Mouse (Mus musculus): ENCODE results near the gene Cdc37l1.

Cdc37l1 gene

DNA sequence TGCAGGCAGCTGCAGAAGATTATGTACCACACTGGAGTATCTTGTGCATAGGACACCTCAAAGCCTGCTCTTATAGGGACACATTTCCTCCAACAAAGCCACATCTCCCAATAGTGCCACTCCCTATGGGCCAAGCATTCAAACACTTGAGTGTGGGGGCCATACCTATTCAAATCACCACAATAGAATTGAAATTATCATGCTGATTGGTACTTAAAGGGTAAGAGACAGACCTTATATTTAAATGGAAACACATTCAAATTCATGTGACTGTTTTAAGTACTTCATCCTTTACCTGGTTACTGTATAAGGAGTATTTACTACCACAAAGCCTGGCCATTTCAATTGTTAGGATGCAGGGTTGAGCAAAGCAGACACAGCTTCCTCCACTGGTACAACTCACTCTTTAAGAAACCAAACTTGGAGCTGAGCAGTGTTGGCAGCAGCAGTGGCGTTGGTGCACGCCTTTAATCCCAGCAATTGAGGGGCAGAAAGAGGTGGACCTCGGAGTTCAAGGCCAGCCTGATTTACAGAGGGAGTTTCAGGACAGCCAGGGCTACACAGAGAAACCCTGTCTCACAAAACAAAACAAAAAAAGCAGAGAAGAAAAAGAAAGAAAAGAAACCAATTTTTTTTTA lies 18.0 kb downstream of the Cdc37l1 start:
- in situ Hi-C loops (cut with MboI, MseI) = no loop called here

DNA sequence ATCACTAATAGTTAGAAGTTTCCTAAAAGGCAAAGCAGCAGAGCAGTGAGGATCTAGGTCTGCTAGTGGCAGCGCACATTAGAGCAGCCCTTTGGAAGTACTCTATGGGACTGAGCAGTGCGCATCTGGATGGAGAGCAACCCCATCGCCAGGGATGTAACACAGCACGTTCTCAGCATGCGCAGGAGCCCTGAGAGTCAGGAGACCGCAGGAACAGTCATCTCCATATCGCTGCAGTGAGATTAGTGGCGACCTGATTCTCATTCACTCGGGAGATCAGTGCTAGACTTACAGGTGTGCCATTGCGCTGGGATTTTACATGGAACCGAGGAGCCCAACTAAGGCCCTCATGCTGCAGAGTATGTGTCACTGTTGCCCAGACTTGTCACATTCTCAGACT lies 18.9 kb downstream of the Cdc37l1 start:
- in situ Hi-C loops (cut with MboI, MseI) = no loop called here

DNA sequence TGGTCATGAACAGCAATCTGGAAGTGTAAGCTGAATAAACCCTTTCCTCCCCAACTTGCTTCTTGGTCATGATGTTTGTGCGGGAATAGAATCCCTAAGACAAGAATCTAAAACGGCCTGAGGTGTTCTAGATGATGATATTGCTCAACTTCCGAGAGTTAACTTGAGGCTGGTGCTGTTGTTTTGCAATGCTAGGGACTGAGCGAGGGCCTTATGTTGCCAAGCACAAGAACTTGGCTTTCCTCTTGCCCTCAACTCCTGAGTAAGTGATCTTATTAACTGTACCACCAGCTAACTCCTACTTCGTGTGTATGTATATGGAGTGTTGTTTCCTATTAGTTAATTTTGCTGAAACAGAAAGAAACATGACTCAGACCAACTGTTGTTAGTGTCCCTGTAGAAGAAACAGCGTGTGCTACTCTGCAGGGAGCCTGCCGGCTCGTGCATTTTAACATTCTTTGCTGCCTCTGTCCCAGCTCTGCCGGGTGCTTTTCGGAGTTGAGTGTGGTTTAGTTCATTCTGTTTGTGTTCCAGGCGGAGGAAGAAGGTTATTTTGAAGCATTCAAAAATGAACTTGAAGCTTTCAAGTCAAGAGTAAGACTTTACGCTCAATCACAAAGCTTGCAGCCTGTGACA lies 21.3 kb downstream of the Cdc37l1 start:
- in situ Hi-C loops (cut with MboI, MseI) = no loop called here

DNA sequence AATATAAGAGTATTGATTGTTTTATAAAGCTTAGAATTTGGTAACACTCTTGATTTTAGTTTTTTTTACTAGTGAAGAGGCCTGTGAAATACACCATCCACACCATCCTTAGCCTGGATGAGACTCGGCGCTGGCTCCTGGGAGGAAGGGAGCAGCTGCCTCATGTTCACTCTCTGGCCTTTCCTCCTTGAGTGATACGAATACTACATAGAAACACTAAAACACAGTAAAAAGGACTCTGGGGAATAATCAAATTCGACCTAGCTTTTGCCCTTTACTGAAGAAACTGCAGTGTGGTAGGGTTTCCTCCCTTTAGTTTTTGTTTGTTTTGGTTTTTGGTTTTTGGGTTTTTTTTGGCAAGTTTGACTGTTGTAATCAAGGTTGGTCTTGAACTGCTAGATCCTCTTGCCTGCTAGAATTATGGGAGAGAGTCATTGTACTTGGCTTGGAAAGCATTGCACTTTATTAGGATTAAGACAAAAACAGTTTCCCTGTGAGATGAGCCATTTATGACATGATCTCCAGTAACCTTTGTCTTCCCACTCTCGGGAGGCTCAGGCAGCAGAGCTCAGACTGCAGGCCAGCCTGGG lies 24.4 kb downstream of the Cdc37l1 start:
- in situ Hi-C loops (cut with MboI, MseI) = no loop called here

DNA sequence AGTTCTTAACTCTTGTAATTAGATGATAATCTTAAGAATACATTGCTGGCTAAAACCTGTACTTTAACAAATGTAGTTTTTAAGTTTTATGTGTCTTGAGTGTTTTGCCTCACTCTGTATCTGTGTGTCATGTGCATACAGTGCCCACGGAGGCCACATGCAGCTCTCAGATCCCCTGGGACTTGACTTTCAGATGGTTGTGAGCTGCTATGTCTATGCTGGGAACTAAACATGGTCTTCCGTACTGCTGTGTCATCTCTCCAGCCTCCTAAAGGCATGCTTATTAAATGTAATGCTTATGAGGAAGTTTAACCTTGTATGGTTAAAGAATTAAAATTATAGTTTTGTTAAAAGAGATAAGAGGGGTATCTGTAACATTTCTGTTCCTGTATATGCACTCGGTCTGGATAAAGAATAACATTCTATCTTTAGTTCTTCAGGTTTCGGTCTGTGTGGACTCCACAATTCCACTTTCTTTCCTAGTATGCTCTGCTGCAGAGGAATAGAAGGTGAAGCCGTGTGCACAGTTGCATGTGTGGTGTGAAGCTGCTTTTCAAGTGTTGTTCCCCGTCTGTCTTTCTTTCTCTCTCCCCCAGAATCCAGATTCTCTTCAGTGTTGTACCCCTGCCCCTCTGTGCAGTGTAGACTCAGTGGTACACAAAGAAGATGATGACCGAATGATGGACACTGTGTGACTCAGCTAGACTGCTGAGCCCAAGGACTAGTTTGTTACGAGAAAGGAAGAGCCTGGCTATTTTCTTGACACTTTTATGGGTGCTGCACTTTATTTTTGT lies 25.5 kb downstream of the Cdc37l1 start:
- in situ Hi-C loops (cut with MboI, MseI) = no loop called here

DNA sequence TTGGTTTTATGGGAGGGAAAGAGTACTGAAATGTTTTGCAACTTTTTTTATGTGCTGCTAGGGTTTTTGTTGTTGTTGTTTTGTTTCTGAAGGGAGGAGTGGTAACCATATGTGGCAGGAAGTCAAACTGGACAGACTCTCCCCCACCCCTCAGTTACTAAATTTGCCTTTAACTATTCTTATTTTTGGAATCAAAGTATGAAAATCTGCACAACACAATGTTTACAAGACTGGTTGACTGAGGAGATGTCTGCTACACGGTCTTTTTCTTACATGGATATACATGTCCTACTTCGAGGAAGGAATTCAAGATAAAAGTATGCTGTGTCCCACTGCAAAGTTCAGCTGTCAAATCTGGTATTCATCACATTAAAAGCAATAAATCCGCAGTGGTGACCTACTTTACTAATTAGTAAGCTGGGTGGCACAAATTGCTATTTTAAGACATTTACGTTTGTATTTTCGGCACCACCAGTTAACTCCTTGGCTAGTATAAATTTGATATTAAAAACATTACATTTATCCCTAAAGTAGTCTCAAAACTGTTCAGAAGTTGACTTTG lies 26.1 kb downstream of the Cdc37l1 start:
- in situ Hi-C loops (cut with MboI, MseI) = no loop called here

DNA sequence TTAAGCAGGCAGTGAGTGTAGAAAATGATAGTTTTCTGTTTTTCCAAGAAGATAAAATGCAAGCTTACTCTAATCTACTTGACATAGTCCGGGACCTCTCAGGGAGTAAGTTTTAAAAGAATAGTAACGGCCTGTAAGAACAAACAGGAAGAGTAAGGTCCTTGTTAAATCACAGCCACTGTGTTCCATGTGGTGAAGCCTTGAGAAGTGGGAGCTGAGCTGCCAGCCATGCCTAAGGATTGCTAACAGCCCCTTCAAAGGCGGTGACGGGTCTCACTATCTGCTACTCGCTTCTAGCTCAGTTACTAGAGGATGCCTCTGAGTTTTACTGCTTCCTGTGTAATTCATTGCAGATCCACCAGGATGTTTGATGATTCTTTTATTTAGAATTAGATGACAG lies 26.6 kb downstream of the Cdc37l1 start:
- in situ Hi-C loops (cut with MboI, MseI) = no loop called here

DNA sequence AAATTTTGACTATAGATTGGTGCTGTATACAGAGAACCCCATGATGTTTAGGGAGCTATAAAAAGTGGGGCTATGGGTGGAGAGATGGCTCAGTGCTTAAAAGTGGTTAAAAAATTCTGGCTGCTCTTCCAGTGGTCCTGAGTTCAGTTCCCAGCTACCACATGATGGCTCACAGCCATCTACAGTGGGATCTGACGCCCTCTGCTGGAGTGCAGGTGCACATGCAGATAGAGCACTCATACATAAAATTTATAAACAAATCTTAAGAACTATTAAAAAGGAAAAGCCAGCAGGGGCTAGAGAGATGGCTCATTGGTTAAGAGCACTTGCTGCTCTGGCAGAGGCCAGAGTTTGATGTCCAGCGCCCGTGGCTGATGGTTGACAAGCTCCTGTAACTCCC lies 29.5 kb downstream of the Cdc37l1 start:
- in situ Hi-C loops (cut with MboI, MseI) = no loop called here

DNA sequence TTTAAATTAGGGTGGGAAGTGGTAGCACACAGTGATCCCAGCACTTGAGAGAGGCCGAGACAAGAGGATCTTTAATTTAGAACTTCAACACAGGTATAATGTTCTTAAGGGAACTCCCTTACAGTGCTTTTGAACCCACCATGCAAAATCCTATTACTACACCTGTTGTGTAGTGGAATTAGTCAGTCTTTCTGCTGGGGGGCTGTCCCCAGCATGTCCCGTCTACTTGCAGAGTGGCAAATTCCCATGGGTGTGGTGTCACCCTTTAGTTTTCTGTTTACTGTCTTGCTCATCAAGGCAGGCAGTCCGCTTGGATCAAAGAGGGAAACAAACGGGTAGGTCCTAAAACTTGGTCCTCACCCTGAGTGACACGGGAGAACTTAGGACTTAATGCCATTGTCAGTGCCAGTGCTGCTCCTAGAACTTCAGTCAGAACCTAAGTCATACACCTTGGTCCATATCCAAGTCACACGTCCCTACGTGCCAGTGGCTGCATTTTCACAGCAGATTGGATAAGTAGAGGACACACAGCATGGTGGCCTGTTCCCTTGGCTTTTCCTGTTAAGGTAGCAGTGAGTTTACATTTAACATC lies 31.7 kb downstream of the Cdc37l1 start:
- in situ Hi-C loops (cut with MboI, MseI) = no loop called here

DNA sequence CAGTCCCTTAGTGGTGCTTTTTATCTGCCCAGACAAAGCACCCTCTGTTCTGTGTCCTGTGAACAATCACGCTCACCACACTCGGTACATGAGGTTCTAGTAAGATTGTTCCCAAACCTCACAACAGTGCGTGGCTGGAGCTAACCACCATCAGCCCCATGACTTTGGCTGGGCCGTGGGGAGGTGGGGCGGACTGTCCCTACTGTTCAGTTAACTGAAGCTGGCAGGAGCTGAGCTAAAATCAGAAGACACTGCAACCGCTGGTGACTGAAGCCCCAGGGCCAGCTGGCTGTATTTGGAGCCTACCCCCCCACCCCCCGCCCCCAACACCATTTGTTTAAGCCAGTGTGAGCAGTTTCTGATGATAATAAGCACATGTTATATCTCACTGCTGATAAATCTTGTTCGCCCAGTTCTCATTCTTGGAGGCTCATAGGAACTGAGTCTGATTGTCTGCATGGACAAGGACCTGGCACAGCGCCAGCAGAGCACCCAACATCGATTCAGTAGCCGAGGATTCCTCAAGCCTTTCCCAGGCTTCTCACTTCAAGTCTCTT lies 34.3 kb downstream of the Cdc37l1 start:
- in situ Hi-C loops (cut with MboI, MseI) = no loop called here

DNA sequence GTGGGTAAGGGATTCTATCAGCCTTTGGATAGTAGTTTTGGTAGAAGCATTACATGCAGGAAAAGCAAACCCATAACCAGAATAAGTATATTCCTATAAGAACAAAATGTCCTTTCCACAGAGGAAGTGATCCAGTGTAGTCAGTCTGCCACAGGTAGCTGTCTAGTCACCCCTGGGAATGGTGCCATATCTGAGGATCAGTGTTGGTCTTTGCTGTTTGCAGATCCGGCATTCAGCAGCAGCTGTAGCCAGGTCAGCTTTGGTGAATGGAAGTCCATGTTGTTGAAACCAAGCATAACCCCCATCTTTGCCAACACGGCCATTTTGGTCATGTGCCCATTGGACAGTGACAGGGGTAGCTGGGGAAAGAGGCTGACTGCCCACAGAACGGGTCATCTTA lies 41.6 kb downstream of the Cdc37l1 start:
- in situ Hi-C loops (cut with MboI, MseI) = no loop called here

DNA sequence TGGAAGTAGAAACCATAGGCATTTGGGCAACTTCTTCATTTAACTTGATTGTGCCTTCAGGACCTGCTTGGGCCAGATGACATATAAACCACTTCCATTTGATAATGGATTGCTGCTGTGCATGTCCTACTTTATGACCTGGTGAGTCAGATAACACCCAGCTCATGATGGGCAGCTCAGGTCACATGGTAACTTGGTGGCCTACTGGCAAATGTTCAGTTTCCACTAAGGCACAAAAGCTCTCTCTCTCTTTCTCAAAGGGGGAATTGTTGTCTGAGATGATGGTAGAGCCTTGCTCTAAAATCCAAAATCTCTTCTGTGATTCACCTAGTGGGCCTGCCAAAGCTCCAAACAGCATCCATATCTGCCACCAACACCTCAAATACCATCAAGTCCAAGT lies 42.5 kb downstream of the Cdc37l1 start:
- in situ Hi-C loops (cut with MboI, MseI) = no loop called here

DNA sequence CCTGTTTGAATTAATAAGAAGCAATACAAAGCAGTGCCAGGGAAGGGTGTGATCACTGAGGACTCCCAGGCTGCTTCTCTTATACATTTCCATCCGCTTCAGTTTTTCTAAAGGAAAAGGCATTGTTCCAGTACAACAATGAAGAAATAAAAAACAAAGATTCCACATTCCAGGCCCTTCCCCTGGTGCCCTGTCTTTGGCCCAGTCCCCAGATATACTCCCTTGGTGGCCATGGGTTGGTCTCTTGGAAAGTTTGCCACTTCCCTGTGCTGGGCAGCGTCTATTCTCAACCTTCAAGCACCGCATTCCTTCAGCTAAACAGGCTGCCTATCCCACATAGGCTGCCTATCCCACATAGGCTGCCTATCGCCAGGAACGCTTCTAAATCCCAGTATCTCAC lies 46.9 kb downstream of the Cdc37l1 start:
- in situ Hi-C loops (cut with MboI, MseI) = no loop called here

DNA sequence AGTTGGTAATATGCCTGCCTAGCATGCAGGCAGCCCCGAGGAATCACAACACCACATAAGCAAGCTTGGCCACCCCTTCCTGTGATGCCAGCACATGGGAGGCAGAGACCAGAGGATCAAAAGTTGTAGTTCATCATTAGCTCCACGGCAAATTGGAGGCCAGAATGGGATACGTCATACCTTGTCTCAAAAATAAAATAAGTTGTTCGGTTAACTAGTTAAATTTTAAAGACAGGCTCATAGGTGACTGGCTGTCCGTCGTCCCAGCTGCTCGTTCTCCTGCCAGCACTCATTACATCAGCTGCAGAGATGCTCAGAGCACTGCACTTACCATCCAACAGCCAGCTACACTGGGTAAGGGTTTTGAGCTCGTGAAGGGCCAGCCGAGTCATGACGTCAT lies 47.4 kb downstream of the Cdc37l1 start:
- in situ Hi-C loops (cut with MboI, MseI) = no loop called here

DNA sequence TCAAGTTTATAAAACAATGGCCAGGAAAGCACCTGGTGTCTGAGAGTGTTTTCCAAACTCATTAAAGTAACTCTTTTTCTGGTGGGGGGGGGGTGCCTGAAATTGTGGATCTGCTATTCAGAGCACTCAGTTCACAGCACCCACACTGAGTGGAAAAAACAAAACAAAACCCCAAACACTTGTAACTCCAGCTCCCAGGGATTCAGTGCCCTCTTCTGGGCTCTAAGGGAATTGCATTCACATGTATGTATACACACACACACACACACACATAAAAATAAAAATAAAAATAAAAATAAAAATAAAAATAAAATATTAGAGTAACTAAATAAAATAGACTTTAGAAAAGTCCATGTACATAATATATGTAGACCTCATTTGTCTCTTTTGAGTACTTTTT lies 49.2 kb downstream of the Cdc37l1 start:
- in situ Hi-C loops (cut with MboI, MseI) = no loop called here

DNA sequence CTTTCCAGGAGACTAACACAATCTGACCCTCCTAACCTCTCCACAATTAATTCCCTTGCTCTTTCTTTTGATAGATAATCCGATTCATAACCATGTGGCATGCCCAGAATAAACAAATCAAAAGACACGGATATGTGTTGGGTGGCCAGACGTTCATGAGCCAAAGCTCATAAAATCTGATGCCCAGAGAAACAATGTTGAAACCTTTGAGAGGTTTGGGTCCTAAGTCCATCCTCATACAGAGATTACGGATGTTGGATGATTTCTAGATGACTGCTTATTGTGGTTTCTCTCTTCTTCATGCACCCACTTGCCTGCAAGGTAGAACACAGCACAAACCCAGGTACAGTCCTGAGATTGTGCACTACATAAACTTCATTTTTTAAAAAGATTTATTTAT lies 50.1 kb downstream of the Cdc37l1 start:
- in situ Hi-C loops (cut with MboI, MseI) = no loop called here

DNA sequence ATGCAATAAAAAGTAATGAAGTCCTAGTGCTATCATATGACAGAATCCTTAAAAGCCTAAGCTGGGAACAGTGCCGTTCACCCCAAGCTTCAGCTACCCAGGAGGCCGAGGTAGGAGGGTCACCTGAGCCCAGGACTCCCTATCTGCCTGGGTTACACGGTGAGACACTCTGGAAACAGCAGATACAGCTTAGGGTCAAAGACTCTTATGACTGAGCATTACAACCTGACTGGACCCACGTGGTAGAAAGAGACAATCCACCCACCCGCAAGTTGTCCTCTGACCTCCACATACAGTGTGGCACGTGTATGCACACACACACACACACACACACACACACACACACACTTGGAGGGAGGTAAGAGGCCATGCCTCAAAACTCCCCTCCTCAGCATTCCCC lies 52.0 kb downstream of the Cdc37l1 start:
- in situ Hi-C loops (cut with MboI, MseI) = no loop called here

DNA sequence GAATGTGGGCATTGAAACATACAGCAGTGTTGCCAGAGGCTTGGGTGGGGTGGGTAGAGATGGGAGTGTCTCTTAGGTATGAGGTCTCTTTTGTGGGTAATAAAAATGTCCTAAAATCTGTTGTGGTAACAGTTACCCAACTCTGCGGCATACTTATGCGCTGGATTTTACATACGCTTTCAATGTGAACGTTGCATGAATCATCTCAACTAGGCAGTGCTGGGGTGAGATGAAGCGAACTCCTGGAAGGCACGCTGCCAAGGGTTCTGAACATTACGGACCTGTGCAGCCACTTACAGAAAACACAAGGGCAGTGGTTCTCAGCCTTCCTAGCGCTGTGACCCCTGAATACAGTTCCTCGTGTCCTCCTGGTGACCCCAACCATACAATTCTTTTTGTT lies 52.5 kb downstream of the Cdc37l1 start:
- in situ Hi-C loops (cut with MboI, MseI) = no loop called here

DNA sequence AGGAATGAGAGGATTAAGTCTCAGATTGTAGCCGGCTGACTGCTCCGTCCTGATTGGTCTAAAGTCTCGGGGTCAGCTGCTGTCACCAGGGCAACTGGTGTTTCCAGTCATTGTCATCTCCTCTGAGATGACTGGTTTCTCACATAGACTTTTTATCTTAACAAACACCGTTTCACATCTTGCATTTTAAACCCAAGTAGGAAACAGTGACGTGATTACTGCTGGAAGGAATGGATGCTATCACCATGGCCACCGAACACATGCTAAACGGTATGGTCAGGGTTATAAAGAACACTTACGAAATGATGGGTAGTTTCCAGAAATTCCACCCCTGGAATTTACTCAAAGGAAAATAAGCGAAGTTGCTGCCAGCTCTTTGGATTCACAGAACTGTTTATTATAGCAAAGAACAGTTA lies 54.2 kb downstream of the Cdc37l1 start:
- in situ Hi-C loops (cut with MboI, MseI) = no loop called here

DNA sequence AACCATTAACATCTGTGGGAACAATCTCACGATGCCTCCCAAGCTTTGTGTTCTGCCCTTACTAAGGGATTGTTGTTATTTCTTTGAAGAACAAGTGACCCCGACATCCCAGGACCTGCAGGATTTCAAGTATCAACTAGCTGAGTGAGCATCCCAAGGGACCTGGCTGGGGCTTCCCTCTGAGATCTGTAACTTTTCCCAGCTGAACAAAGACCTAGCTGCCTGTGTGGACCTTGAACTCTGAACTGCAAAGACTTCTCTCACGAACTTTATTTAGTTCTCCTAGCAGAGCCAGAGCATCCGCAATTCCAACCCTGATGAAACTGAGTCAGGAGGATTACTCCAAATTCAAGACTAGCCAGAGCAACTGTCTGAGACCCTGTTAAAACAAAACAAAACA lies 55.2 kb downstream of the Cdc37l1 start:
- in situ Hi-C loops (cut with MboI, MseI) = no loop called here

DNA sequence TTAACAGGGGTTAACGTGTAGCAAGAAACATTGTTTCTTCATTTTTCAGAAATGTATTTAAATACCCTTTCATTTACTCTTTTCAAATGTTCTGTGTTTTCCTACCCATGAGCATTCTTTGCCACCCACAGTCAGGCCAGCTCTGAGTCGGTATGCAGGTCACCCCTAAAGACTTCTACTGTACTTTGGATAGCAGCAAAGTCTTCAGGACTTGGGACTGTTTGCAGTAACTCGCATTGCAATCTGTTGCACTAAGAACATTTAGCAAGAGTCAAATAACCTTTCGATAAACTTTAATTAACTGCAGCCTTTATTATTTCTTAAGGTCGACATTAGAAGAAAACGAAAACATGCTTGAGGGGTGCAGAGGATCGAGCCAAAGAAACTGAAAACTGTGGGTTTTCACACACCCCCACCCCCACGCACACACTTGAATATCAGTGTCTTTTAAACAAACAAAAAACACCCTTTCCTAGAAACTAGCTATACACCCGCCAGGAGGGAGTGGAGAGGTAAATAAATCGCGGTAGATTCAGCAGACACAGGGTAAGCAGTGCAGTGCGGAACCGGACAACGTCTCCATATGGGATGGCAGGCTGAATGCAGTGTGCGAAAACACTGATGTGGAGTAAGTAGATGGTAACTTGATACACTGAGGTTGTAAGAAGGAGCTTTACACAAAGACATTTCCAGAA lies 56.0 kb downstream of the Cdc37l1 start:
- in situ Hi-C loops (cut with MboI, MseI) = no loop called here
